Mouse (Mus musculus) intestine, embryonic 15.5 days (tissue): ENCODE data around the gene Rasgrp3. TPM values are rescaled to one million over a fixed set of nuclear protein-coding genes. Genes with fewer than 3 reads are reported as not detected.

Experiments
- ATAC-seq: fragments of 200-750 bp; cut with Nextera tagmentation; 2 replicates; pipeline ENCODE4 v1.8.0; 2017; ENCODE audit warnings: moderate TSS enrichment, moderate library complexity
- H3K27ac ChIP-seq: fragments of 300-500 bp; sonication (generic); 2 replicates; pipeline ENCODE4 v1.5.1; 2015; ENCODE audit warnings: mild to moderate bottlenecking, inconsistent platforms
- H3K27me3 ChIP-seq: fragments of 300-500 bp; sonication (generic); replicated peaks from 2 replicates; pipeline ENCODE4 v1.6.1; 2015; ENCODE audit warnings: inconsistent platforms
- H3K36me3 ChIP-seq: fragments of 300-500 bp; sonication (generic); 2 replicates; pipeline ENCODE4 v1.6.1; 2015; ENCODE audit warnings: inconsistent platforms
- H3K4me1 ChIP-seq: fragments of 300-500 bp; sonication (generic); replicated peaks from 2 replicates; pipeline ENCODE4 v1.6.1; 2015; ENCODE audit warnings: inconsistent platforms
- H3K4me2 ChIP-seq: fragments of 300-500 bp; sonication (generic); replicated peaks from 2 replicates; pipeline ENCODE4 v1.6.1; 2015; ENCODE audit warnings: mild to moderate bottlenecking, inconsistent platforms
- H3K4me3 ChIP-seq: fragments of 300-500 bp; sonication (generic); replicated peaks from 2 replicates; pipeline ENCODE4 v1.5.1; 2015; ENCODE audit warnings: inconsistent platforms
- H3K9ac ChIP-seq: fragments of 300-500 bp; sonication (generic); 2 replicates; pipeline ENCODE4 v1.6.1; 2015; ENCODE audit warnings: inconsistent platforms
- H3K9me3 ChIP-seq: fragments of 300-500 bp; sonication (generic); 2 replicates; pipeline ENCODE4 v1.6.1; 2016; ENCODE audit warnings: inconsistent platforms
- WGBS: fragments of 180-500 bp; shearing (Covaris S2); methylation state at CpG from one replicate; pipeline ENCODE4 v1.1.7; 2015; 5-methylcytosine and 5-hydroxymethylcytosine counted together
- polyA plus RNA-seq: library from polyadenylated mRNA; unstranded; fragments of >200 nt; fragmentation: Nextera tagmentation; extraction: Ambion mirVana; gene quantifications from 2 replicates; pipeline ENCODE4 v1.2.1, GENCODE M21; 2015

Rasgrp3 gene
- polyA plus RNA-seq, 1 experiment from 2014 or later = 13.3 TPM

DNA sequence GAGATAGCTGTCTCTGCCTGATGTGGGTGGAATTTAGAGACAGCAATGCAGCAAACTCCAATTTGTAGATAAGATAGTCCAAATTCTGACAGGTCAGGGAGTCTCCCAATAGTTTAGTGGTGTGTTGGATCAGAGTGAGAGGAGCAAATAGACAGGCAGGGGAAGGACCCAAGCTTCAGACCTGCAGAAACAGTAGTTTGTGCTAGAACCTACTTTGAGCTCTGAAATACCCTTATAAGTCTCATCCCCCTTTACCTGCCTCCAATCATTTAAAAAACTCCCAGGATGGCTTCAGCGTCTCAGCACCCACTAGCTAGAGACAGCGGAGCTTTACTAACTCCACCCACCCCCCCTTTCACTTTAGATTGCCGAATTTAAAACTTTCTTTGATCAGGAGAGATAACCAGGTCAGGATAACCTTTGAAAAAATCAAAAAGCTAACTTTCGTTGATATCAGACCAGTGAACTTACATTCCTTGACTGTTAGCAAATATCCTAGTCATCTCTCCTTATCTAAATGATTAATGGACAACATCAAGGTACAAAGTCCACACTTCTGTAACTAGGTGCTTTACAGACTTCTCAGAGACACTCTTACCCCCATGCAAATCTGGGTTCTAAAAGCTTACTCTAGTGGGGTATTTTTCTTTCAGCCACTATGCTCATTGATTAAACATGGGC, 41.2 kb downstream of the Rasgrp3 start:
- Histone ChIP-seq H3K4me2 (0 out of 2 replicates have a peak overlapping the region, but pooled peaks have one; percentile 5), H3K9ac (no peak overlapping the region), H3K36me3 (no peaks in the 10 kb centered on the region), H3K4me1 (no peaks in the 10 kb centered on the region), H3K27me3 (no peaks in the 10 kb centered on the region), H3K4me3 (no peak overlapping the region), H3K27ac (no peak overlapping the region), H3K9me3 (no peaks in the 10 kb centered on the region)
- 44% methylated on average over 4 of the region's 4 CpGs for WGBS
- peak; percentile 58; the same call in 1 of the 2 replicates for ATAC-seq

DNA sequence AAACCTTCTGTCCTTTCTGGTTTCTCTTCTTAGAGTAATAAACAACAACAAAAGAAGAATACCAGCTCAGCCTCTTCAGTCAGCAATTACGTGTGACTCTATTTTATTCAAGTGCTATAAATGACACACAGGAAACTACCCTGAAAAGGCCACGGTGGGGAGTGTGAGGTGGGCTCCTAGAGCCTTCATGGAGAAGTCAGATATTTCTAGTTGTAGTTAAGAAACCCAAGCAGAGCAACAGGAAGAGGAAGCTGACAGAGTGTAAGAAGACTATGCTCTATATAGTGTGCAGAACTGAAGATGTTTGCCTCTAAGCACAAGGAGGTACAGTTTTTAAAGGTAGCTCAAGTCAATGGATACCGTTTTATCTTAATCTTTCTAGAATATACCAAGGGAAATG, 42.0 kb downstream of the Rasgrp3 start:
- no peaks in the 10 kb centered on the region for H3K27me3 ChIP-seq
- H3K4me2 ChIP-seq = no peak overlapping the region
- H3K4me1 ChIP-seq = no peaks in the 10 kb centered on the region
- no peaks in the 10 kb centered on the region for H3K36me3 ChIP-seq
- H3K27ac ChIP-seq = no peak overlapping the region
- WGBS = 60% methylated on average over 3 of the region's 3 CpGs
- no peak overlapping the region for H3K9ac ChIP-seq
- no peaks in the 10 kb centered on the region for H3K9me3 ChIP-seq
- ATAC-seq = no peak
- no peak overlapping the region for H3K4me3 ChIP-seq

DNA sequence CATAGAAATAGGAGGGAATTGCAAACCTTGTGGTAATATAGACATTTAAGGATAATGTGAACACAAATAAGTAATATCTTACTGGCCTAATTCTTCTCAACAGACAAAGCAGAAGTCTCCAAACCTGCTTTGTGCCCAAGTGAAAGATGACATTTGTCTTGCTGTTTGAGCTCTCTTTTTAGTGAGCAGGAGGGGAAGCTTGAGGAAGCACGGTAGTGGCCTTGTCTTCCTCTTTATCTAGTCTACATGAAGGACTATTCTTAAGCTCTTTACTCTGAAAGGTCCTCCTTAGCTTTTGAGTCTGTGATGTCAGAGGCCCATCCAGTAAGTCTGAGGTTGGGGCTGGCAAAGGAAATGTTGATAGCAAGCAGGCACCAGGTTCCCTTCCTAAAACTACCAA, 43.1 kb downstream of the Rasgrp3 start:
- no peak for ATAC-seq
- Histone ChIP-seq H3K9me3 (no peaks in the 10 kb centered on the region), H3K9ac (no peak overlapping the region), H3K27me3 (no peaks in the 10 kb centered on the region), H3K27ac (no peak overlapping the region), H3K4me2 (no peak overlapping the region), H3K4me3 (no peak overlapping the region), H3K36me3 (no peaks in the 10 kb centered on the region), H3K4me1 (no peaks in the 10 kb centered on the region)
- 77% methylated on average over 1 of the region's 1 CpGs for WGBS

DNA sequence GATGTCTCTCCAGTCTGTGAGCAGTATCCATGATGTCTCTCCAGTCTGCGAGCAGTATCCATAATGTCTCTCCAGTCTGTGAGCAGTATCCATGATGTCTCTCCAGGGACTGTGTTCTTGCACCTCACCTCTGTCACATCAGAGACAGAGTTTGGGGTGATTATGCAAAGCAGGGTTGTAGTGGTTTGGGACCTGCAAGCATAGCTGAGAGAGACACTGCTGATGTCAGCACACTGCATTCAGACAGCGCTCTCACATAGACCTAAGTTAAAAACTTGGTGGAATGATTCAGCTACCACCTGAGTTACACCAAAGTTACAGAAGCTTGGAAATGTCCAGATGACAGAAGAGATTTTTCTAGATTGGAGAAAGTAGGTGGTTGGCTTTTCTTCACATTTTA, 44.0 kb downstream of the Rasgrp3 start:
- H3K4me2 ChIP-seq = no peak overlapping the region

DNA sequence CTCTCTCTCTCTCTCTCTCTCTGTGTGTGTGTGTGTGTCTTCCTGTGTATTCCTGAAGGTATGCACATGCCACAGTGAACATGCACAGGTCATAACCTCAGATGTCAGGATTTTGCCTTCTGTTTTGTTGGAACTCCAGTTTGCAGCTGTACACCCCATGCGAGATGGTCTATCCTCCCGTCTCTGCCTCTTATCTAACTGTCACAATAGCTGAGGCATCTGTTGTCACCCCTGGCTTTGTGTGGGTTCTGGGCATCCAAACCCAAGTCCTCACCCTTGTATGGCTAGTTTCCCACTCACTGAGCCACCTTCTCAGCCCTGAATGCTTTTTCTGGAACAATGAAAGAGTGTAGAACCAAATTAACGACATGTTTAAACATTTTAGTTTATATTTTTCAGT, 44.7 kb downstream of the Rasgrp3 start:
- H3K27me3 ChIP-seq = no peaks in the 10 kb centered on the region
- 75% methylated on average over 3 of the region's 3 CpGs for whole genome bisulfite sequencing
- H3K27ac ChIP-seq = no peak overlapping the region
- H3K4me2 ChIP-seq = no peak overlapping the region
- H3K9me3 ChIP-seq = no peaks in the 10 kb centered on the region
- H3K4me3 ChIP-seq = no peak overlapping the region
- no peak for ATAC-seq
- H3K9ac ChIP-seq = no peak overlapping the region
- no peaks in the 10 kb centered on the region for H3K4me1 ChIP-seq
- H3K36me3 ChIP-seq = no peaks in the 10 kb centered on the region

More for the DNA sequence above, 44.0 kb downstream of the Rasgrp3 start:
- no peaks in the 10 kb centered on the region for H3K4me1 ChIP-seq
- H3K4me3 ChIP-seq = no peak overlapping the region
- H3K27me3 ChIP-seq = no peaks in the 10 kb centered on the region
- WGBS = 92% methylated on average over 2 of the region's 2 CpGs
- no peaks in the 10 kb centered on the region for H3K36me3 ChIP-seq
- no peaks in the 10 kb centered on the region for H3K9me3 ChIP-seq
- ATAC-seq = no peak
- H3K27ac ChIP-seq = no peak overlapping the region
- no peak overlapping the region for H3K9ac ChIP-seq

DNA sequence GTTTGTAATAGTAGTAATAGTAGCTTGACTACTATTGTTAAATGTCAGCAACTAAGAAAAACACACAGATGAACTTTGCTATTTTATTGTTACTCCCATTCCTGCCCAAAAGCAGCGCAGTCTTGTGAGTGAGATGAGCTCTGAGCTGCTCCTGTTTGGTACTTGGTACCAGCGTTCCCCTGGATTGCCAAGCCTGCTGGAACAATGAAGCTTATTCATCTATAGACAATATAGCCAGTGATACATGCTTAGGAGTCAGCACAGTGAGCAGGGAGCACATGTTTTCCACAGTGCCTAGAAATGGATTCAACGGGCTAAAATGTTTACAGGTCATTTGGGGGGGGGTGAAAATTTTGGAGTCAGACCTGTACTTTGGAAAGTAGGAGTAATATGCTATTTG, 50.5 kb downstream of the Rasgrp3 start:
- H3K9me3 ChIP-seq = no peaks in the 10 kb centered on the region
- H3K4me3 ChIP-seq = no peak overlapping the region
- H3K27me3 ChIP-seq = no peaks in the 10 kb centered on the region
- 81% methylated on average over 3 of the region's 3 CpGs for WGBS
- no peaks in the 10 kb centered on the region for H3K4me1 ChIP-seq
- H3K4me2 ChIP-seq = no peak overlapping the region
- ATAC-seq = no peak
- H3K27ac ChIP-seq = no peak overlapping the region
- H3K36me3 ChIP-seq = no peaks in the 10 kb centered on the region
- H3K9ac ChIP-seq = no peak overlapping the region

DNA sequence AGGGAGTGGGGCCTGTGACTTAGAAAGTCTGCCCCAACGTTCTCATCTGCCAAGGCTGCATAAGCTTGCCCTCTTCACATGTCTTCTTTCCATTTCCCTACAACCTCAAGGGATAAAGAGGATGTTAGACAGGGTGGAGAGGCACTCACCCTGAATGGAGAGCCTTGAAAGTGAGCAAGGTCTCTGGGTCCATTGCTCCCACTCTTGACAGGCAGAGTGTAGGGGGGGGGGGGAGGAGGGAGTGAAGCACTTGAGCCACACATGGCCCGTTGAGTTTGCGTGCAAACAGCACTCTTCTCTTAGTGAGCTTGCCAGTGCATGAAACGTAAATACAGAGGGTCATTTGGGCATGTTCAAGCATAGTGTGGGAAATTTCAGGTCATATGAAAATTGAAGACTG, 59.5 kb downstream of the Rasgrp3 start:
- no peaks in the 10 kb centered on the region for H3K36me3 ChIP-seq
- no peaks in the 10 kb centered on the region for H3K4me1 ChIP-seq
- no peaks in the 10 kb centered on the region for H3K9me3 ChIP-seq
- no peak overlapping the region for H3K4me2 ChIP-seq
- no peak overlapping the region for H3K27ac ChIP-seq
- H3K9ac ChIP-seq = no peak overlapping the region
- 72% methylated on average over 4 of the region's 4 CpGs for WGBS
- ATAC-seq = no peak
- no peak overlapping the region for H3K4me3 ChIP-seq
- H3K27me3 ChIP-seq = no peaks in the 10 kb centered on the region

DNA sequence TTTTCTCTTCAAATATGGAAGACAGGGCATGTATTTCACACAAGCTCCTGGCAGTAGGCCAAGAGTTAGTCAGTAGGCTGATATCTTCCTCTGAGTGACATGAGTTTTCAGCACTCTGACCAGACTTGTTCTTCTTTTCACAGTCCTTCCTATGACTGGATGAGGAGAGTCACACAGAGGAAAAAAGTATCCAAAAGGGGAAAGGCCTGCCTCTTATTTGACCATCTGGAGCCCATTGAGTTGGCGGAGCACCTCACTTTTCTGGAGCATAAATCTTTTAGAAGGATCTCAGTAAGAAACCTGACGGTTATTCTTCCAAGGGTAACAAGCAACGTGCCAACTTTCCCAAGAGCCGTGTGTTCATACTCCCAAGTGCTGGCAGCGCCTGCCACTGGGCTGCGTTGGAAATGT, 62.5 kb downstream of the Rasgrp3 start:
- Histone ChIP-seq H3K27ac (no peak overlapping the region), H3K27me3 (no peaks in the 10 kb centered on the region), H3K4me2 (no peak overlapping the region), H3K36me3 (no peaks in the 10 kb centered on the region), H3K9me3 (no peaks in the 10 kb centered on the region), H3K4me1 (no peaks in the 10 kb centered on the region), H3K9ac (no peak overlapping the region), H3K4me3 (no peak overlapping the region)
- no peak for ATAC-seq
- WGBS = 94% methylated on average over 6 of the region's 6 CpGs

DNA sequence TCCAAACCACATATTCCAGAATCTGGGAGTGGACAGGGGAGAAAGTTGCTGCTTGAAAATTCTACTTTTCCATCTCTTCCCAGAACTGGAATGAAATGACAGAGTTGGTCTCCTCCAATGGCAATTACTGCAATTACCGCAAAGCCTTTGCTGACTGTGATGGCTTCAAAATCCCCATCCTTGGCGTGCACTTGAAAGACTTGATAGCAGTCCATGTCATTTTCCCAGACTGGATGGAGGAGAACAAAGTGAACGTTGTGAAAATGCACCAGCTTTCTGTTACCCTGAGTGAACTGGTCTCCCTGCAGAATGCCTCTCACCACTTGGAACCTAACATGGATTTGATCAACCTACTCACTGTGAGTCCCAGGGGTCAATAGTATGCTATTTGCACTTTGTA, 67.3 kb downstream of the Rasgrp3 start:
- Histone ChIP-seq H3K4me1 (no peaks in the 10 kb centered on the region), H3K27ac (no peak overlapping the region), H3K27me3 (no peaks in the 10 kb centered on the region), H3K9ac (no peak overlapping the region), H3K4me3 (no peak overlapping the region), H3K36me3 (no peaks in the 10 kb centered on the region), H3K9me3 (no peaks in the 10 kb centered on the region), H3K4me2 (no peak overlapping the region)
- no peak for ATAC-seq
- WGBS = 88% methylated on average over 3 of the region's 3 CpGs

DNA sequence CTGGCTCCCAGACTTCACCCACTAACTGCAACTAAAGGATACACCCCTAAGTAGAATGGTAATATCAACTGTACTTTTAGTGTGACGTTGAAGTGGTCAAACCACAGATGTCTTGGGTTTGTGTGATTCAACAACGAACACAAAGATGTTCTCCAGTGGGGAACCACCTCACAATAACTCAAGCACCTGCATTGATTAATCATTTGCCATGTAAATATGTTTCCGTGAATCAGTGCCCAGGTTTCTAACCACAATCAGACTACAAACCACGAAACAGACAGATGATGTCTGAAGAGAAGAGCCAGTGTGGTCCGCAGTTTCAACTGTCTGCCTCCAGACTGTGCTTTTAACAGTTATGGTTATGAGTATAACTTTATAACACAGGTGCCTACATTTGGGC, 69.4 kb downstream of the Rasgrp3 start:
- no peak for ATAC-seq
- WGBS = 83% methylated on average over 5 of the region's 5 CpGs

DNA sequence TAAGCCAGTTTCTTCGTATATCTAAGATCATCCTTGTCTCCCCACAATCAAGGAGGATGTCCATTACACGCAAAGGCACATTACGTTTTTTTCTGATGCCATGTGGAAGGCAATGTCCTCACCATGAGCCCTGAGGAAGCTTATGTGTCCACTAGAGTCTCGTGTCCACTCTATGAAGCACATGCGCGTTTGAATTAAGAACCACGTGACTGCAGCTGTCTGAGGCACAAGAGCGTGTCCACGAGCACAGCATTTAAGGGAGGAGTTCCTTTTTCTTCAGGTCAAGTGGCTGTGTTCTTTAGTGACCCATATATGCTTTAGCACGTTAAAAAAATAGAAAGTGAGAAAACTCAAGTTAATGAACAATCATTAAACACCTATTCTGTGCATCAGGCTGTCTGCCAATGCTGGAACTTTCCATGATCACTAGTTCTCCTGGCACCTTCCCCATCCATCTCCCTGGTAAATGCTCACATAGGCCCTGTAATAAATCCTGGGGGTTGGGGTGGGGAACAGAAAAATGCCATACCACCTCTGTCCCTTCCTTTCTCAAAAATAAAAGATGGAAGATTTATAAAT, 70.5 kb downstream of the Rasgrp3 start:
- Histone ChIP-seq H3K9ac (no peak overlapping the region), H3K36me3 (no peaks in the 10 kb centered on the region), H3K27me3 (no peaks in the 10 kb centered on the region), H3K4me1 (no peaks in the 10 kb centered on the region), H3K27ac (no peak overlapping the region), H3K9me3 (no peaks in the 10 kb centered on the region), H3K4me2 (no peak overlapping the region), H3K4me3 (no peak overlapping the region)
- no peak for ATAC-seq
- WGBS = 89% methylated on average over 10 of the region's 10 CpGs

More for the DNA sequence above, 69.4 kb downstream of the Rasgrp3 start:
- Histone ChIP-seq H3K9me3 (no peaks in the 10 kb centered on the region), H3K36me3 (no peaks in the 10 kb centered on the region), H3K9ac (no peak overlapping the region), H3K4me1 (no peaks in the 10 kb centered on the region), H3K4me2 (no peak overlapping the region), H3K4me3 (no peak overlapping the region), H3K27me3 (no peaks in the 10 kb centered on the region), H3K27ac (no peak overlapping the region)

DNA sequence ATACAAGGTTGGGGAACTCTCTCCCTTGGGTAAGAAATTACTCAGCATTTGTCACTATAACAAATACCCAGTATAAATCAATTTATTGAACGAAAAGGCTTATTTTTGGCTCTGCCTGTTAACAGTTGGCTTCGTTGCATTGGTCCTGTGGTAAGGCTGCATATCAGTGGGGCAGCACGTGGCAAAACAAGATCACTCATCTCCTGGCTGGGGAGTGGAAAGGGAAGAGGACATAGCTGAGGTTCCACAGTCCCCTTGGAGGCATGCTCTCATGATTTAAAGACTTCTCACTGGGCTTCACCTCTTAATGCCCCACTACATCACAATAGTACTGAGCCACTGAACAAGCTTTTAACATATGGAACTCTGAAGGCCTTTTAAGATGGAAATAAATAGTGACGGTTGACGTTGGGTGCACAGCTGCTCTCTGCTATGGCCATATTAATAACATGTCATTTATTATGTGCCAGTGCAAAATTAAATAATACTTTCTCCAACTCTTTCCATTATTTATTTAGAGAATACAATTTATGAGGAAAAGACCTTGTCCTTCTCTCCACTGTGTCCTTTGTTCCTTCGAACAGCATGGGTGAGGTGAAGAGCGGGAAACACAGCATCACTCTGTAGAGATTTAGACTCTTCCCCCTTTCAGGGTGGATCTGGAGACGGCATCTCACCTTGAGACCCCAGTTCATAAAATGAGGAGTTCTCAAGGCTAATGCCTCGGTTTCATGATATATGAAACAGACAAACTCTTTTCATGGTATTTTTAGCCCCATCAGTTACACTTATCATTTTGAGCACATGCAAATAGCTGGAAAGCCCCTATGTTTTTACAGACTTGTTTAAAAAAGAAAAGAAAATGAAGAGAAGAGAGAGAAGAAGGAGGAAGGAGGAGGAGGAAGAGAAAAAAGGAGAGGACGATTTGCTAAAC, 71.3 kb downstream of the Rasgrp3 start:
- Histone ChIP-seq H3K9ac (no peak overlapping the region), H3K27ac (no peak overlapping the region), H3K4me1 (no peaks in the 10 kb centered on the region), H3K27me3 (no peaks in the 10 kb centered on the region), H3K4me2 (no peak overlapping the region), H3K4me3 (no peak overlapping the region), H3K36me3 (no peaks in the 10 kb centered on the region), H3K9me3 (no peaks in the 10 kb centered on the region)
- WGBS = 68% methylated on average over 10 of the region's 10 CpGs
- no peak for ATAC-seq
